Mouse (Mus musculus) thymus, postnatal 14 days (tissue): Measurements from ENCODE around the gene Mb.

ENCODE experiments used
- DNase-seq: peaks from one replicate; pipeline ENCODE4 v3.0.0; 2021

Gene Mb

DNA sequence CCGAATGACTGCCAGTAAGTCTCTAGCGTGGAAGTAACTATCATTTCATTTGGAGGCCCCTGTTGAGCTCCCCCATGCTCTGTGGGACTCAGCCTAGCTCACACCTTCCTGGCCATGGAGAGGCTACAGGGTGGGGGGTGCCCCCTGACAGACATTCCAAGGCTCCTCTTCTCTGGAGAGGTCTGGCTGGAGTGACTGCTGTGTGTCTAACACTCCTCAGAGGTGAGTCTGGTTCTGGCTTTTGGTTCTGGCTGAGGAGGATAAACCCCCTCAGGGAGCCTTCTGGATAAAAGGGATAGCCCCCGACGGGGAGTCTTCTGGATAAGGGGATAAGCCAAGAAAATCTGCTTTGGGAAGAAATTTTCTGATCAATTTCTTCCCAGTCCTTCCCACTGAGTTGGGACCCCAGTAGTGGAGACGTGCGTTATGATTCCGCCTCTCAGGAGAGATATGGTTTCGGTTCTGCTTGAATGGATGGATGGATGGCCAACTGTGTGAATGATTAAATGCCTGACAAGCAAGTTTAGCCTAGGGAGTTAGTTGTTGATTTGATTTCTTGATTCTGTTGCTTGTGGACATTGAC lies 77.1 kb downstream of the Mb start:
- DNase-seq = no peak

DNA sequence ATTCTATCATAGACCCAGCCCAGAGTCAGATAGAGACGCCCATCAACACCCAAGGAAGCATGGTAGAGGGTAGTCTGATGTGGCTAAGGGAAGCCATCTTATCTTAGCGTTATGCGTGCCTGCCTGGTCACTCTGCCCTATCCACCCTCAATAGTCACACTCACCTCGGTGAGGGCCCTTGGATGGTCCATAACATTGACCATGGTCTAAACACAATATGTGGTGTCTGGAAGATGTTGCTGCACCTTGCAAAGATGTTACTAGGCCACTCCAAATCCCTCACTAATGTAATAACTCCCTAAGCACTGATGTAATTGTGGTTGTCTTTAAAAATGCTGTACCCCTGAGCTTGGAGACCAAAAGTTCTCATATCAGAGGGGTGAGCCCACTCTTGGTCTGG lies 77.8 kb downstream of the Mb start:
- DNase-seq = no peak
